Mouse (Mus musculus): ENCODE measurements around the gene Azin2. TPM values are rescaled to one million over a fixed set of nuclear protein-coding genes. Genes with fewer than 3 reads are reported as not detected.

Gene Azin2
- polyA plus RNA-seq, 1 experiment, result 7.6 TPM

DNA sequence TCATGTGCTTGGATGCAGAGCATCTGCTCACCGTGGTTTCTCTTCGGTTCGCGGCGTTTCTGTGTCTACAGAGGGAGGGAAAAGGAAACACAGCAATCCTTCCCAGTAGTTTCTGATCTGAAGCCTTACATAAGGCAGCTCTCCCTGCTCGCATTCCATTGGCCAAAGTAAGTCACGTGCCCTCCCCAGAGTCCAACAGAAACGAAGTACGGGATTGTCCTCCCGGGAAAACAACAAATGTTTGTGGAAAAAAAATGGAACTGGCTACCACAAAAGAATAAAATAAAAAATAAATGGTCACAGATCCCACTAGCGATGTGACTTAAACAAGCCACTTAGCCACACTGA lies 19.6 kb upstream of the Azin2 start:
- 28% methylated on average over 11 of the region's 11 CpGs for WGBS
- H3K27me3 ChIP-seq (ENCODE audit: control insufficient read depth, insufficient read depth, low read length), result no peaks in the 10 kb centered on the region
- H3K4me1 ChIP-seq (replicated peaks; ENCODE audit: control insufficient read depth, insufficient read depth, low read length), result peaks cover 18% of the 10 kb centered on the region
- no peaks in the 10 kb centered on the region for H3K36me3 ChIP-seq (ENCODE audit: control insufficient read depth, insufficient read depth, low read length)
- no peak overlapping the region for H3K4me3 ChIP-seq (ENCODE audit: control insufficient read depth, insufficient read depth, low read length)
- H3K27ac ChIP-seq (ENCODE audit: control insufficient read depth, insufficient read depth, low read length), result no peak overlapping the region
- no peak for DNase-seq
- no peak for TF ChIP-seq POLR2A (IDR thresholded peaks at IDR 0.05; ENCODE audit: control insufficient read depth, extremely low read depth, insufficient read depth, low read length, poor library complexity)
- no peak for TF ChIP-seq CTCF (IDR thresholded peaks at IDR 0.05; ENCODE audit: borderline replicate concordance, control insufficient read depth, extremely low read depth, insufficient read depth, low read length, poor library complexity)

DNA sequence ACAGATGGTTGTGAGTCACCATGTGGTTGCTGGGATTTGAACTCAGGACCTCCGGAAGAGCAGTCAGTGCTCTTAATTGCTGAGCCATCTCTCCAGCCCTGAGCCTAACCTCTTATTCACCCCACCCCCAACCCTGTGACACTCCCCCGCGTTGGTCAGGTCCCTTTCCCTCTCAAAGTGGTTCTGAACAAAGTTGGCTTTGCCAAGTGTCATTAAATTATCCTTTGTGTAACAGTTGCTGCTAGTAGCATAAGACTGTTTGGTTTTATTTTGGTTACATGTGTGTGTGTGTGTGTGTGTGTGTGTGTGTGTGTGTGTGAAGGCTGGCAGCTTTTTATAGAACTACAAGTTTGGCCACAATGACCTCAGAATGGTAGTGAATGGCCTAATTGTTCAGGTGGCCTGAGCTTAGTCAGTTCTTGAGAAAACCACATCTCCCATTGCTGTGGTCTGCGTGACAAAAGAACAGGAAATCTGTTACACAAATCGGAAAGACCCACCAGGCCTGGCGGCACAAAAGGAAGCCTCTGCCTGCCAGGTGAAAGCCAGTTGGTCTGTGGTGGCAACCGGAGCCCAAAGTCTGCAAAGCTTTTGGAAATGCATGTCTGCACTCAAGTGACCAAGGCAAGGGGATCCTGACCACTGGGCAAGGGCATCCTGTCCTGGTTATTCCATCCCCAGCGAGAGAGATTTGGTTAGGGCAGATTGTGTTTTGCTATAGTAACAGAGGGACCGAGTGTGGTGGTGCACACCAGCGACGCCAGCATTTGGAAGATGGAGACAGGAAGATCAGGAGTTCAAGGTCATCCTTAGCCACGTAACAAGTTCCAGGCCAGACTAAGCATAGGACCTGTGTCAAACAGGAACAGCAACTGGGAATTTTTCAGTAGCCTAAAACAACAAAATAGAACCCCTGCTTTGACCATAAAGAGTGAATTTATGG lies 18.9 kb upstream of the Azin2 start:
- Histone ChIP-seq H3K27me3 (ENCODE audit: control insufficient read depth, insufficient read depth, low read length) (no peaks in the 10 kb centered on the region), H3K27ac (ENCODE audit: control insufficient read depth, insufficient read depth, low read length) (no peak overlapping the region), H3K4me1 (replicated peaks; ENCODE audit: control insufficient read depth, insufficient read depth, low read length) (peaks cover 18% of the 10 kb centered on the region), H3K36me3 (ENCODE audit: control insufficient read depth, insufficient read depth, low read length) (no peaks in the 10 kb centered on the region), H3K4me3 (ENCODE audit: control insufficient read depth, insufficient read depth, low read length) (no peak overlapping the region)
- 8% methylated on average over 12 of the region's 12 CpGs for WGBS
- peak; percentile 39 for DNase-seq
- TF ChIP-seq CTCF (IDR thresholded peaks at IDR 0.05; ENCODE audit: borderline replicate concordance, control insufficient read depth, extremely low read depth, insufficient read depth, low read length, poor library complexity), result no peak
- no peak for TF ChIP-seq POLR2A (IDR thresholded peaks at IDR 0.05; ENCODE audit: control insufficient read depth, extremely low read depth, insufficient read depth, low read length, poor library complexity)

DNA sequence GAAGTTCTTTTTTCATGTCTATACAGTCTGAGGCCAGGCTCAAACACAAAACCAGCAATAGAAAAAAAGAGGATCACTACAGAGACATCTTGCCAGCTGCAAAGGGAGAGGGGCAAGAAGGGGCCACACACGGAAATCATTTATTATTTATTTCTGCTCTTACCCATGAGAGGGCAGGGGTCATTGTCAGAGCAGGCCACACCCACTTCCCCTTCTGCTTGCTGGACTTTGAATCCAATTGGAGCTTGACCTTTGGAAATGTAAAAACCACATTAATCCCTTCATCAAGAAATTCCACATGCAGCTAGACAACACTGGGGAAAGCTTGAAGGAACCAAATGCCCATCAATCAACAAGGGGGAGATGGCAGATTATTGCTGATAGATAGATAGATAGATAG lies 16.4 kb upstream of the Azin2 start:
- DNase-seq, result no peak
- TF ChIP-seq CTCF (IDR thresholded peaks at IDR 0.05; ENCODE audit: borderline replicate concordance, control insufficient read depth, extremely low read depth, insufficient read depth, low read length, poor library complexity) (no peak), POLR2A (IDR thresholded peaks at IDR 0.05; ENCODE audit: control insufficient read depth, extremely low read depth, insufficient read depth, low read length, poor library complexity) (no peak)
- no peaks in the 10 kb centered on the region for H3K36me3 ChIP-seq (ENCODE audit: control insufficient read depth, insufficient read depth, low read length)

DNA sequence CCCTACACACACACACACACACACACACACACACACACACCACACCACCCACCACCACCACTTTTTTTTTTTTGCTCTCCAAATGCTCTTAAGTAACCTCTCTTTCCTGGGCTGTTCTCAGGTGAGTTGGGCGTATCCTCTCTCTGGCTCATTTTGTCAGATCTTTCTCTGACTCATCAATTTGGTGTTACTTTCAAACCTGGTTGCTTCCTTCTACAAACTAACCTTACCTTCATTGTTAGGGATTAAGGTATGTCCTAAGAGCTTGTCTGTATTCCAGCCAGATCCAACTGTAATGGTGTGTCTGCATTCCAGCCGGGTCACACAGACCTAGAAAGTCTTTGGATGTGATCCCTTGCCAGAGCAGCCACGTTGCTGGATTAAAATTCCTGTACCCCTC lies 15.0 kb upstream of the Azin2 start:
- Histone ChIP-seq H3K4me1 (replicated peaks; ENCODE audit: control insufficient read depth, insufficient read depth, low read length) (peaks cover 21% of the 10 kb centered on the region), H3K36me3 (ENCODE audit: control insufficient read depth, insufficient read depth, low read length) (no peaks in the 10 kb centered on the region), H3K27me3 (ENCODE audit: control insufficient read depth, insufficient read depth, low read length) (no peaks in the 10 kb centered on the region), H3K4me3 (ENCODE audit: control insufficient read depth, insufficient read depth, low read length) (no peak overlapping the region), H3K27ac (ENCODE audit: control insufficient read depth, insufficient read depth, low read length) (no peak overlapping the region)
- TF ChIP-seq CTCF (IDR thresholded peaks at IDR 0.05; ENCODE audit: borderline replicate concordance, control insufficient read depth, extremely low read depth, insufficient read depth, low read length, poor library complexity), result no peak
- TF ChIP-seq POLR2A (IDR thresholded peaks at IDR 0.05; ENCODE audit: control insufficient read depth, extremely low read depth, insufficient read depth, low read length, poor library complexity), result no peak
- WGBS, result 91% methylated on average over 3 of the region's 3 CpGs
- DNase-seq, result no peak

More for the DNA sequence above, 16.4 kb upstream of the Azin2 start:
- peaks cover 21% of the 10 kb centered on the region for H3K4me1 ChIP-seq (replicated peaks; ENCODE audit: control insufficient read depth, insufficient read depth, low read length)
- no peak overlapping the region for H3K27ac ChIP-seq (ENCODE audit: control insufficient read depth, insufficient read depth, low read length)
- WGBS, result 72% methylated on average over 1 of the region's 1 CpGs
- H3K27me3 ChIP-seq (ENCODE audit: control insufficient read depth, insufficient read depth, low read length), result no peaks in the 10 kb centered on the region
- no peak overlapping the region for H3K4me3 ChIP-seq (ENCODE audit: control insufficient read depth, insufficient read depth, low read length)

DNA sequence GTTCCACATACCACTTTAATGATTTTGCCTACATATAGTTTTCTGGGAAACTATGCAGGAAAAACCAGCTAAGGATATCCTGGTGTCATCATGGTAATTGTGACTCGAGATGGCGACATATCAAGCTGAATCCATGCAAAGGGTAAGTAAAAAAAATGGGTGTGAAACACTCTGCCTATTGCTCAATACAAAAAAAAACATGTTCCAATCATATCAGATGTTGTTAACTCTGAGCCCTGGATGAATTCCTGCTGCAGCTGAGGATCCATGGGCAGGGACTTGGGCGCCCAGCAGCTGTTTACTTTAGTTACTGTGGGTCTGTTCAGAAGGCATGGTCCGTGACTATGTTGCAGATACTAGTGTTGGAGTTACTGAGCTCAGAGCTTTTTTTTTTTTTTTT lies 14.3 kb upstream of the Azin2 start:
- Histone ChIP-seq H3K4me3 (ENCODE audit: control insufficient read depth, insufficient read depth, low read length) (no peak overlapping the region), H3K36me3 (ENCODE audit: control insufficient read depth, insufficient read depth, low read length) (no peaks in the 10 kb centered on the region), H3K27me3 (ENCODE audit: control insufficient read depth, insufficient read depth, low read length) (no peaks in the 10 kb centered on the region), H3K4me1 (replicated peaks; ENCODE audit: control insufficient read depth, insufficient read depth, low read length) (peaks cover 17% of the 10 kb centered on the region), H3K27ac (ENCODE audit: control insufficient read depth, insufficient read depth, low read length) (no peak overlapping the region)
- no peak for DNase-seq
- no peak for TF ChIP-seq CTCF (IDR thresholded peaks at IDR 0.05; ENCODE audit: borderline replicate concordance, control insufficient read depth, extremely low read depth, insufficient read depth, low read length, poor library complexity)
- TF ChIP-seq POLR2A (IDR thresholded peaks at IDR 0.05; ENCODE audit: control insufficient read depth, extremely low read depth, insufficient read depth, low read length, poor library complexity), result no peak
- WGBS, result 95% methylated on average over 4 of the region's 4 CpGs

DNA sequence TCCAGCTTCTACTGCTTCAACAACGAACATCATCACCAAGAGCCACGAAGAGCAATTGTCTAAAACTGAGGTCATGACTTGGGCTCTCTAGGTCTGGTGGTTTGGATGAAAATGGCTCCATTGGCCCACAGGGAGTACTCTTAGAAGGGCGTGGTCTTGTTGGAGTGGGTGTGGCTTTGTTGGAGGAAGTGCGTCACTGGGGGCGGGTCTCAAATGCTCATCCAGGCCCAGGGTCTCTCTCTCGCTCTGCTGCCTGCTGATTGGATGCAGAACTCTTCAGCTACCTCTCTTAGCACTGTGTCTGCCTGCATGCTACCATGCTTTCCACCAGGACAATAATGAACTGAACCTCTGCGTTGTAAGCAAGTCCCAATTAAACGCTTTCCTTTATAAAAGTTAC lies 12.4 kb upstream of the Azin2 start:
- Histone ChIP-seq H3K4me3 (ENCODE audit: control insufficient read depth, insufficient read depth, low read length) (no peak overlapping the region), H3K27me3 (ENCODE audit: control insufficient read depth, insufficient read depth, low read length) (no peaks in the 10 kb centered on the region), H3K27ac (ENCODE audit: control insufficient read depth, insufficient read depth, low read length) (no peak overlapping the region), H3K36me3 (ENCODE audit: control insufficient read depth, insufficient read depth, low read length) (no peaks in the 10 kb centered on the region), H3K4me1 (replicated peaks; ENCODE audit: control insufficient read depth, insufficient read depth, low read length) (peaks cover 6% of the 10 kb centered on the region)
- no peak for DNase-seq
- no peak for TF ChIP-seq POLR2A (IDR thresholded peaks at IDR 0.05; ENCODE audit: control insufficient read depth, extremely low read depth, insufficient read depth, low read length, poor library complexity)
- TF ChIP-seq CTCF (IDR thresholded peaks at IDR 0.05; ENCODE audit: borderline replicate concordance, control insufficient read depth, extremely low read depth, insufficient read depth, low read length, poor library complexity), result no peak
- 93% methylated on average over 8 of the region's 8 CpGs for WGBS

Measured in thymus, adult 2 months (tissue).